Mouse (Mus musculus): ENCODE data around the gene Tomm70a. TPM values are rescaled to one million over a fixed set of nuclear protein-coding genes. Genes with fewer than 3 reads are reported as not detected.

Gene Tomm70a
- total and polyA plus RNA-seq, 3 experiments = 97.4 to 162 (median 123) TPM

- H3K27me3 ChIP-seq (ENCODE audit: control insufficient read depth in 1 of 2, insufficient read depth in 2 of 2, low read length in 2 of 2) = peaks cover 0 to 10% of the 10 kb centered on the region in 2 experiments; a peak in 3 of 4 replicates
- no peaks in the 10 kb centered on the region for H3K79me2 ChIP-seq (ENCODE audit: control insufficient read depth, insufficient read depth, low read length, poor library complexity)
Observed at GRCm38 (mm10) chr16:57099572-57100237, 21.8 kb upstream of the Tomm70a start.

GRCm38 (mm10) chr16:57101174-57101573, 20.3 kb upstream of the Tomm70a start:
- no peak overlapping the region for H3K27ac ChIP-seq (ENCODE audit: control insufficient read depth, low read depth, low read length)
- no peak for DNase-seq (ENCODE audit: low read depth, low spot score)

More at GRCm38 (mm10) chr16:57099572-57100237, 21.8 kb upstream of the Tomm70a start:
- Histone ChIP-seq H3K36me3 (ENCODE audit: control insufficient read depth in 1 of 2, insufficient read depth in 2 of 2, low read length in 2 of 2) (no peaks in the 10 kb centered on the region), H3K27ac (ENCODE audit: control insufficient read depth, low read depth, low read length) (no peak overlapping the region), H3K9ac (ENCODE audit: control insufficient read depth, low read depth, low read length, poor library complexity, severe bottlenecking) (peak overlapping the region; percentile 50), H3K9me3 (replicated peaks; ENCODE audit: insufficient read depth, low read length) (no peaks in the 10 kb centered on the region), H3K4me1 (ENCODE audit: control insufficient read depth in 1 of 2, insufficient read depth in 2 of 2, low read length in 2 of 2) (no peaks in the 10 kb centered on the region), H3K4me3 (ENCODE audit: control insufficient read depth in 1 of 2, insufficient read depth in 1 of 2, low read depth in 2 of 2, low read length in 2 of 2) (peak overlapping the region; percentile 52 to 59)
- TF ChIP-seq ZNF384 (IDR thresholded peaks at IDR 0.05; ENCODE audit: low read depth, low read length) (peak; percentile 83), RAD21 (IDR thresholded peaks at IDR 0.05; ENCODE audit: low read depth, low read length) (no peak), MXI1 (IDR thresholded peaks at IDR 0.05; ENCODE audit: low read depth, low read length) (no peak; the same call in 1 of the 2 replicates), POLR2AphosphoS5 (IDR thresholded peaks at IDR 0.05; ENCODE audit: borderline replicate concordance, low read depth, low read length) (no peak), ZKSCAN1 (IDR thresholded peaks at IDR 0.05; ENCODE audit: low read depth, low read length) (no peak), MYB (IDR thresholded peaks at IDR 0.05; ENCODE audit: low read depth, low read length) (no peak), MAFK (IDR thresholded peaks at IDR 0.05; ENCODE audit: borderline replicate concordance, low read depth, low read length) (peak; percentile 91), TBP (IDR thresholded peaks at IDR 0.05; ENCODE audit: low read depth, low read length) (peak; percentile 99), MYC (IDR thresholded peaks at IDR 0.05; ENCODE audit: low read depth, low read length) (peak; percentile 56; the same call in 1 of the 2 replicates), E2F4 (IDR thresholded peaks at IDR 0.05; ENCODE audit: borderline replicate concordance, low read depth, low read length) (no peak), USF1 (IDR thresholded peaks at IDR 0.05; ENCODE audit: low read depth, low read length) (0 out of 2 replicates have a peak, but pooled peaks have one; percentile 20), ZC3H11A (IDR thresholded peaks at IDR 0.05; ENCODE audit: low read depth, low read length) (no peak), GABPA (IDR thresholded peaks at IDR 0.05; ENCODE audit: low read depth, low read length) (no peak), TAL1 (IDR thresholded peaks at IDR 0.05; ENCODE audit: low read length) (no peak), POLR2AphosphoS2 (IDR thresholded peaks at IDR 0.05; ENCODE audit: low read length) (no peak), TCF12 (IDR thresholded peaks at IDR 0.05; ENCODE audit: low read depth, low read length) (no peak), MAZ (IDR thresholded peaks at IDR 0.05; ENCODE audit: low read depth, low read length) (no peak), BHLHE40 (IDR thresholded peaks at IDR 0.05; ENCODE audit: borderline replicate concordance, low read depth, low read length) (peak; percentile 80; the same call in 1 of the 2 replicates), MEF2A (IDR thresholded peaks at IDR 0.05; ENCODE audit: extremely low read depth, insufficient replicate concordance, low read depth, low read length, poor library complexity, severe bottlenecking) (no peak), MAX (IDR thresholded peaks at IDR 0.05; ENCODE audit: low read length) (no peak), USF2 (IDR thresholded peaks at IDR 0.05; ENCODE audit: borderline replicate concordance in 1 of 2, insufficient read depth in 1 of 2, low read depth in 1 of 2, low read length in 2 of 2) (no peak), CTCF (IDR thresholded peaks at IDR 0.05 in 2 of 3, conservative IDR thresholded peaks at IDR 0.05 in 1 of 3; ENCODE audit: control insufficient read depth in 1 of 3, insufficient read depth in 1 of 3, low read depth in 2 of 3, low read length in 3 of 3, poor library complexity in 1 of 3, severe bottlenecking in 1 of 3) (no peak)
- DNase-seq (ENCODE audit: low read depth, low spot score) = peak; percentile 85

More at GRCm38 (mm10) chr16:57101174-57101573, 20.3 kb upstream of the Tomm70a start:
- Histone ChIP-seq H3K9ac (ENCODE audit: control insufficient read depth, low read depth, low read length, poor library complexity, severe bottlenecking) (no peak overlapping the region), H3K4me3 (ENCODE audit: control insufficient read depth in 1 of 2, insufficient read depth in 1 of 2, low read depth in 2 of 2, low read length in 2 of 2) (no peak overlapping the region), H3K27me3 (ENCODE audit: control insufficient read depth in 1 of 2, insufficient read depth in 2 of 2, low read length in 2 of 2) (peaks cover 3 to 10% of the 10 kb centered on the region in 2 experiments; a peak in 3 of 4 replicates), H3K36me3 (ENCODE audit: control insufficient read depth in 1 of 2, insufficient read depth in 2 of 2, low read length in 2 of 2) (no peaks in the 10 kb centered on the region), H3K9me3 (replicated peaks; ENCODE audit: insufficient read depth, low read length) (no peaks in the 10 kb centered on the region), H3K79me2 (ENCODE audit: control insufficient read depth, insufficient read depth, low read length, poor library complexity) (no peaks in the 10 kb centered on the region), H3K4me1 (ENCODE audit: control insufficient read depth in 1 of 2, insufficient read depth in 2 of 2, low read length in 2 of 2) (no peaks in the 10 kb centered on the region)
- TF ChIP-seq POLR2AphosphoS5 (IDR thresholded peaks at IDR 0.05; ENCODE audit: borderline replicate concordance, low read depth, low read length) = no peak
- TF ChIP-seq JUND (IDR thresholded peaks at IDR 0.05; ENCODE audit: low read depth, low read length) = no peak
- no peak for TF ChIP-seq CHD2 (IDR thresholded peaks at IDR 0.05; ENCODE audit: low read length)
- TF ChIP-seq EP300 (IDR thresholded peaks at IDR 0.05; ENCODE audit: low read depth in 1 of 2, low read length in 2 of 2) = no peak
- no peak for TF ChIP-seq POLR2AphosphoS2 (IDR thresholded peaks at IDR 0.05; ENCODE audit: low read length)
- no peak for TF ChIP-seq ETS1 (IDR thresholded peaks at IDR 0.05; ENCODE audit: low read depth, low read length)
- TF ChIP-seq ZMIZ1 (IDR thresholded peaks at IDR 0.05; ENCODE audit: low read depth, low read length) = no peak
- TF ChIP-seq TBP (IDR thresholded peaks at IDR 0.05; ENCODE audit: low read depth, low read length) = no peak
- TF ChIP-seq POLR2A (IDR thresholded peaks at IDR 0.05; ENCODE audit: control insufficient read depth in 1 of 2, insufficient read depth in 1 of 2, low read depth in 1 of 2, low read length in 2 of 2, poor library complexity in 1 of 2) = no peak
- TF ChIP-seq MAFK (IDR thresholded peaks at IDR 0.05; ENCODE audit: borderline replicate concordance, low read depth, low read length) = no peak
- no peak for TF ChIP-seq MAX (IDR thresholded peaks at IDR 0.05; ENCODE audit: low read length)
- TF ChIP-seq GABPA (IDR thresholded peaks at IDR 0.05; ENCODE audit: low read depth, low read length) = no peak
- no peak for TF ChIP-seq UBTF (IDR thresholded peaks at IDR 0.05; ENCODE audit: borderline replicate concordance, insufficient read depth, low read depth, low read length)
- no peak for TF ChIP-seq CTCF (IDR thresholded peaks at IDR 0.05 in 2 of 3, conservative IDR thresholded peaks at IDR 0.05 in 1 of 3; ENCODE audit: control insufficient read depth in 1 of 3, insufficient read depth in 1 of 3, low read depth in 2 of 3, low read length in 3 of 3, poor library complexity in 1 of 3, severe bottlenecking in 1 of 3)
